Mouse (Mus musculus) olfactory bulb, adult 2 months (tissue): ENCODE measurements around the gene Ostc. TPM values are rescaled to one million over a fixed set of nuclear protein-coding genes. Genes with fewer than 3 reads are reported as not detected.

Experiments used
- H3K27ac ChIP-seq: fragments of 200-500 bp; 2 replicates; pipeline ENCODE4 v1.5.1; 2012; ENCODE audit warnings: low read depth, low read length; ENCODE audit not compliant: insufficient read depth
- H3K4me1 ChIP-seq: fragments of 200-500 bp; 2 replicates; pipeline ENCODE4 v1.6.1; 2012; ENCODE audit warnings: low read length; ENCODE audit not compliant: control insufficient read depth, insufficient read depth
- H3K4me3 ChIP-seq: fragments of 200-500 bp; 2 replicates; pipeline ENCODE4 v1.5.1; 2012; ENCODE audit warnings: mild to moderate bottlenecking, low read depth, low read length, moderate library complexity; ENCODE audit not compliant: insufficient read depth
- CTCF ChIP-seq: fragments of 200-500 bp; IDR thresholded peaks from 2 replicates; pipeline ENCODE4 v1.5.1; 2012; ENCODE audit warnings: low read depth, mild to moderate bottlenecking, low read length, moderate library complexity; ENCODE audit not compliant: insufficient read depth
- POLR2A ChIP-seq: fragments of 200-500 bp; IDR thresholded peaks from 2 replicates; pipeline ENCODE4 v1.6.1; 2012; ENCODE audit warnings: mild to moderate bottlenecking, low read depth, low read length, moderate library complexity; ENCODE audit not compliant: insufficient read depth
- WGBS: fragments of 180-500 bp; shearing (Covaris S2); methylation state at CpG from one replicate; pipeline ENCODE4 v1.1.7; 2018; 5-methylcytosine and 5-hydroxymethylcytosine counted together
- polyA plus RNA-seq: library from polyadenylated mRNA; stranded (reverse); fragments of >200 nt; gene quantifications from 2 replicates; pipeline ENCODE4 v1.2.4, GENCODE M21; 2012; ENCODE audit warnings: low replicate concordance; ENCODE audit not compliant: missing spikeins, insufficient read depth, insufficient read length

The Ostc gene
- polyA plus RNA-seq, 1 experiment: not detected

DNA sequence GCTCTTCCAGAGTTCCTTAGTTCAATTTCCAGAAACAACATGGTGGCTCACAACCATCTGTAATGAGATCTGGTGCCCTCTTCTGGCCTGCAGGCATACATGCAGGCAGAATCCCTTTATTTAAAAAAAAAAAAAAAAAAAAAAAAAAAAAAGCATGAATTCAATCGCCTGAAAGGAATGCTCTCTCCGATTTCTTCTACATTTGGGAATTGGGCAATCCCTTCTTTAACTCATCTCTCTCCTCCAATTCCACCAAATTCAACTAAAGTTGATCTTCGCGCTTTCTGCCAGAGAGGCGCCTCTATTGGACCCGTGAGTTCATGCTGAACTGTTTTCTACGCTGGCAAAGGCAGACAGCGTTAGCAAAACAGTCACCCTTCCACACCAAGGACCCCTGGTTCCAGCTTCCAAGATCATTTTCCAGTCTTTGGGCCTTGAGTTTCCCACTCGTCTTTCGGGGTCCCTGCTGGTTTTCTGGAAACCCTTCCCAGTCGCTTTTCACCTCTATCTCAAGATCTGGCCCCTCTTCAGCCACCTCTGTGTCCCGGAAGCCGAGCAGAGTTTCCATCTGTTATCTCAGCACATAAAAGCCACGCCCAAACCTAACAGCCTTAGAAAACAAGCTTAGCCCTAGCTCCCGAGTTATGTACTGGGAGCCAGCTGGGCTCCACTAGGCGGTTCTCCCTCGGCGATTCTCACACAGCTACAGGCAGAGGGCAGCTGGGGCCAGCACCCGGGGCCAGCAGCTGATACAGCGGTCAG, 18.2 kb downstream of the Ostc start:
- Histone ChIP-seq H3K4me1 (peaks cover 6% of the 10 kb centered on the region), H3K4me3 (peak overlapping the region; percentile 16), H3K27ac (no peak overlapping the region)
- 18% methylated on average over 20 of the region's 20 CpGs for WGBS
- TF ChIP-seq CTCF (no peak), POLR2A (no peak)

DNA sequence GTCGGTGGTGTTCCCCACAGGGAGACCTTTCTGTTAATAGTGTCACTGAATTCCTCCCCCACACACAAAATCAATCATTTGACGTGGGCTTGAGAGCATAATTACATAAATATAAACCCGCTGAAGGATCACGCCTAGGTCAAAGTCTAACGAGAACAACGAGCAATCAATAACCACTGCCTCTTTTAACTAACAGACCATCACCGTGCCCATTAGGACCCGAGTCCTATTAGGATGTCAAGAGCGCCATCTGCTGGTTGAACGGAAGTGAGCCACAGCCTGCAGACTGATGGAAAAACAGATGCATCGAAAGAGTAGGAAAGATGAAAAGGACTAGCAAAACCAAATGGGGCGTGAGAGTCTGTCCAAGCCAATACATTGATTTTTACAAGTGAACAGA, 19.6 kb downstream of the Ostc start:
- TF ChIP-seq POLR2A: no peak
- TF ChIP-seq CTCF: no peak
- H3K4me3 ChIP-seq: no peak overlapping the region
- peaks cover 6% of the 10 kb centered on the region for H3K4me1 ChIP-seq
- no peak overlapping the region for H3K27ac ChIP-seq
- 11% methylated on average over 12 of the region's 12 CpGs for WGBS

DNA sequence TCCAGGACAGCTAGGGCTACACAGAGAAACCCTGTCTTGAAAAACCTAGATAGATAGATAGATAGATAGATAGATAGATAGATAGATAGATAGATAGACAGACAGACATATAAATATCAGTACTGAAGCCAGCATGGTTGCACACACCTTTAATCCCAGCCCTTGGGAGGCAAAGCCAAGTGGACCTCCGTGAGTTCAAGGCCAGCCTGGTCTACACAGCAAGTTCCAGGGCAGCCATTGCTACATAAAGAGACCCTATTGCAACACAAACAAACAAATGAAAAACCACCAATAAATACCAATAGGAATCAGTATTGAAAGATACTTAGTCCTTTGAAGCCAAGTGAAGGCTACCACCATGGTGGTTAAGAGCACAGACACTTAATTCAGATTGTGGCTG, 22.2 kb downstream of the Ostc start:
- WGBS: 100% methylated on average over 1 of the region's 1 CpGs

DNA sequence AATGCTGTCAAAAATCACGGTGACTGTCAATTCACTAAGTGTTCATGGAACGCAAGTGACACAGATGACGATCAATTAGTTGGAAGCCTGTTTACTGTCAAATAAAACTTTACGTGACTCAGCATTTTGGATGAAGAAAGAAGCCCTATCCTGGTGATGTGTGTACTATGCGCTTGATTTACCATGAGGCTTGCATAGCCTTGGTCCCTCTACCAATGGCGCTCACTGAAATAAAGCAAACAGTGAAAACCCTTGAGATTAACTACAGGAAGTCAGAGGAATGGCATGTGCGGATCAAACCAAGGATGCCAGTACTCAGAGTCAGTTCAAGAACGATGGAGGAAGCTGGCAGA, 24.3 kb downstream of the Ostc start:
- Histone ChIP-seq H3K4me3 (no peak overlapping the region), H3K4me1 (no peaks in the 10 kb centered on the region), H3K27ac (no peak overlapping the region)
- WGBS: 73% methylated on average over 8 of the region's 8 CpGs
- TF ChIP-seq CTCF: no peak
- TF ChIP-seq POLR2A: no peak

More for the DNA sequence above, 22.2 kb downstream of the Ostc start:
- no peak overlapping the region for H3K4me3 ChIP-seq
- no peak for TF ChIP-seq CTCF
- no peak for TF ChIP-seq POLR2A
- H3K27ac ChIP-seq: no peak overlapping the region
- peaks cover 6% of the 10 kb centered on the region for H3K4me1 ChIP-seq

DNA sequence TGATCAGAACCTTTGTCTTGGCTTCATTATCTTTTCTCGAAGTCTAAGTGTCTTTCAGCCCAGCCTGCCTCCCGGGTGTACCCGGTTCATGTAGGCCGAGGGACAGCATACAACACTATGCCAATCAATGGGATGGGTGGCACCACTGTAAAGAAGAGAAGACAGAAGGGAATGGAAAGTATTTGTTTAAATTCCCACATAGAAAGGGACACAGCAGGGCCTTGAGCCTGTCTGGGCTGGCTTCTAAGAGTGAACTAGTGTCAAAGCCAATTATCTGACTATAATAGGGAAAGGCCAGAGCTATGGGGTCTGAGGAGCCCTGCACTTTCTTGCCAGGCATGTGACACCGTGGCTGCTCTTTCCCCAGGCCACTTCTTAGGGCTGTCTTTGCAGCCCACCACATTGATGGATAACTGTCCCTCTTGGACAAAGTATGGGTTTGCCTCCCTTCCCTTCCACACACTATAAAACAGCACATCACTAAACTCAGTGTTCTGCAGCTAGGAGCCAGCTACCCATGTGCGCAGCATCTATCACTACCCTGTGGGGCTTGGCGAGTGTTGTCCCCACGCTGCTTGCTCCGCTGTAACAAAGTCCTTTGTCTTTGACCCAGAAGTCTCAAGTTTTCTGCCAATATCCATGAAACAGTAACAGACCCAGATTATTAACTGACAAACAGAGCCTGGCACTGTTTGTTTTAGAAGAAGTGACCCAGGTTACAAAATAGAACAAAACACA, 24.8 kb downstream of the Ostc start:
- 61% methylated on average over 9 of the region's 9 CpGs for WGBS

DNA sequence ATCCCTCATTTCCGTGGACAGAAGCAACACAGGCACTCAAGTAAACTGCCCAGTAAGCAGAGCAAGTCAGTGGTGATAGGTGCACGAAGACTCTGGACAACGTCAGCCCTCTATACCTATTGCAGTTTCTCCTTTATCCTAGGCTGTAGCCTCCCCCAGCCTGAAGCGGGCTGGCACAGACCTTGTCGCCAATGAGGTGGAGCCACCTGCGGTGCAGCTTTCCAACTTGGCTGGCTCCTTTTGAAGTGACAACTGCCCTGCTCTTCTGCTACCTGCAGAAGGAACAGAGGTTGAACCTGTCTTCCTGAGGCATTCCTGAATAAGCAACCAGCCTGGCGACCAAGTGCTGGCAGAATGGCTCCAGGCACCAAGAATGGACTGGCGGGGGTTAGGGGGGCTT, 25.4 kb downstream of the Ostc start:
- no peak overlapping the region for H3K4me3 ChIP-seq
- WGBS: 91% methylated on average over 8 of the region's 8 CpGs
- H3K4me1 ChIP-seq: no peaks in the 10 kb centered on the region
- no peak overlapping the region for H3K27ac ChIP-seq
- no peak for TF ChIP-seq POLR2A
- no peak for TF ChIP-seq CTCF

More for the DNA sequence above, 24.8 kb downstream of the Ostc start:
- Histone ChIP-seq H3K27ac (no peak overlapping the region), H3K4me3 (no peak overlapping the region), H3K4me1 (no peaks in the 10 kb centered on the region)
- TF ChIP-seq CTCF: no peak
- TF ChIP-seq POLR2A: no peak

DNA sequence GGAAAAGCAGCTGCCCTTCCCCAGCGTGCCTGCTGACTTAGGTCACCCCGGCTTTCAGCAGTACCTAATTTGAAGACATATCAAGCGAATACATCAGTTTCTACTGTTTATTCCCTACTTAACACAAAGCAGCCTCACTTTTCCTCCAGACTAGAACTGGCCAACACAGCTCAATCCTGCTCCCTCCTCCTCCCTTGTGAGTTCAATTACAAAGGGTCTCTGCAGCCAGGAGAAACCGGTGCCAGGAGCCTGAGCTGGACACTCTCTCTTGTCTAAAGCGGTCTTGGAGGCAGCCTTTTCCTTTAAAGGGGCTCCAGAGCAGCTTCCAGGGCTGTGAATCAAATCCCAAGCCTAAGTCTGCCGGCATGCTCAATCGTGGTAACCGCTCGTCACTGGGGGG, 27.1 kb downstream of the Ostc start:
- Histone ChIP-seq H3K4me3 (no peak overlapping the region), H3K27ac (peak overlapping the region; percentile 52), H3K4me1 (no peaks in the 10 kb centered on the region)
- TF ChIP-seq CTCF: no peak
- no peak for TF ChIP-seq POLR2A
- WGBS: 45% methylated on average over 9 of the region's 9 CpGs

DNA sequence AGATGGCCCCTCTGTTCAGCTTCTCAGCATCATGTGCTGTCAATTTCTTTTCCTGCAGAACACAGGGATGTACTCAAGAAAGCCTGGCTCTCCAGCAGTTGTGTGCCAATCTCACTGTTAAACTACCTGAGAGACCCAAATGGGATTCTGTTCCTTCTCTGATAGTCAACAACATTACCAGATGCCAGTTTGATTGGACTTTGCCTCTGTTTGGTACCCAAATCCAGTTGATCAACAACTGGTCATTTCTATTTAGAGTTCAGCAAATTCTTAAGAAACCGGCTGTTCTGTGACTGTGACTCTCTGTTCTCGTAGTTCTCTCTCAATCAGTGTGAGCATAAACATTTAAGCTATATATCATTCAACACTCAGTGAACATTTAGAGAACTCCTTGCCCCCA, 28.0 kb downstream of the Ostc start:
- Histone ChIP-seq H3K4me1 (no peaks in the 10 kb centered on the region), H3K4me3 (no peak overlapping the region), H3K27ac (no peak overlapping the region)
- WGBS: 92% methylated on average over 2 of the region's 2 CpGs
- TF ChIP-seq CTCF (no peak), POLR2A (no peak)
